Mouse (Mus musculus) embryonic stem cell, embryonic (primary cell): Measurements from ENCODE around the gene Hsph1.

Experiments
- CTCF ChIA-PET, 4 experiments: fragments of 300-600 bp in 2 of 4; fragments of 350-600 bp in 2 of 4; sonication (Branson Sonifier 250); formaldehyde crosslinking; loops; one replicate each; lab custom pipeline; 2022; ENCODE audit warnings: inconsistent platforms in 2 of 4; lab: Charles Lee
- POLR2A ChIA-PET, 4 experiments: fragments of 300-600 bp in 2 of 4; fragments of 350-600 bp in 2 of 4; sonication (Branson Sonifier 250); formaldehyde crosslinking; loops; one replicate each; lab custom pipeline; 2022; ENCODE audit warnings: antibody characterized with exemption in 4 of 4, inconsistent platforms in 1 of 4; lab: Charles Lee

Gene Hsph1

DNA sequence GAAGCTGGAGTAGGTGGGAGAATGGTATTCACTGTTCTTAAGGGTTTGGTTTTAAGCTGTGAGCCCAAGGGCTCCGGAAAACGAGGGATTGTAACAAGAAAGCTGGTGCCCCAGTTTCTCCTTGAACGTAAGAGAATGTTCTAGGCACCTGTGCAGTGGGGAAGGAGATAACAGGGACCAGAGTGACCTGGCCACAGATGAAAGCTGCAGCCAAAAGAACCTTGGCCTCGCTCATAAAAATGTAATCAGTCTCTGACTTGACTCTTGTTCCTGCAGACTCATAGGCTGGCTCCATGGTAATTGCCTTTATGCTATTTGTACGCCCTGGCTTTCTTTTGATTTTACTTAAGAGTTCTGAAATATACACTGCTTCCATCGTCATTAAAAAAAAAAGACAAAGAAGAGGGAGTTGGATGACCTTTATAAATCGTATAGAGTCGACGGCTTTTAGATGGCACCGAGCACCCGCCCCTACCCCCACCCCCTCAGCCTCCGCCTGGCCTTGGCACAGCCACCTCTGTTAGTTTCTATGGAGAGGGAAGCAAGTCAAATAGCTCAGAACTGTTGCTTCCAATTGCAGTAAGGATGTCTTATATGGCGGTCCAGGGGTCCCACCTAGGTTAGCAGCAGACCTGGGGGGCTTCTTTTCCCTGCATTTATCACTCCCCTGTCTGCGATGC, 13.5 kb upstream of the Hsph1 start:
- POLR2A ChIA-PET = interaction anchor here in 2 of 4 experiments (0.6 to 13.7 kb wide), 48 partner anchors 8 to 597 kb away, joined by 3 to 306 read pairs (median 4); partner anchors contain the start of genes B3glct (in 2 of the 2), Hsph1 (in 2 of the 2), Hmgb1 (in 1 of the 2) and Uspl1 (in 1 of the 2)
- CTCF ChIA-PET = interaction anchor here (0.6 to 1.5 kb wide), 12 partner anchors 8 to 388 kb away, joined by 3 to 6 read pairs (median 4); partner anchors contain the start of gene B3glct (in 2 of the 4)

- CTCF ChIA-PET = interaction anchor here (0.6 to 1.5 kb wide), 13 partner anchors 9 to 388 kb away, joined by 3 to 6 read pairs (median 4); partner anchors contain the start of gene B3glct (in 2 of the 4)
Measured at GRCm38 (mm10) chr5:149648895-149649406, 12.8 kb upstream of the Hsph1 start.

DNA sequence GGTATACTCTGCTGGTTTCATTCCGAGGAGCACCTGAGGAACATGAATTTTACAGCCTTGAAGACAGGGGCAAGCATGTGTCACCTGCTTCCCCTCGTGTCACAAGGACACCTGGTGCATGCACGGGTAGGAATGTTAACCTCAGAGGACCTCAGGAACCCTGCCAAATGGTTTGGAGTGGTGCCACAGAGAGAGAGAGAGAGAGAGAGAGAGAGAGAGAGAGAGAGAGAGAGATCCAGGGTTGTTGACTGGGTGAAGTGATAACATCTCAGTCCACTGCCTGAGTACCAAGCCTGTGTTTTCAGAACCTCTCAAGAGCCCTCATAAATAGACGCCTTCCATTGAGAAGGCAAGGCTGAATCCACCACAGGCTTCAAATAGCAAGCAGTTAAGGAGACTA, 12.0 kb upstream of the Hsph1 start:
- ChIA-PET POLR2A (interaction anchor here in 3 of 4 experiments (0.7 to 13.7 kb wide), 38 partner anchors 7 to 907 kb away, joined by 3 to 306 read pairs (median 4); partner anchors contain the start of genes B3glct (in 2 of the 3), Hsph1 (in 2 of the 3), Hmgb1 (in 1 of the 3) and Uspl1 (in 1 of the 3)), CTCF (interaction anchor here (0.6 to 1.5 kb wide), 7 partner anchors 10 to 168 kb away, joined by 3 to 6 read pairs (median 4); partner anchors contain the start of gene B3glct (in 1 of the 4))

More at GRCm38 (mm10) chr5:149648895-149649406, 12.8 kb upstream of the Hsph1 start:
- POLR2A ChIA-PET = interaction anchor here in 3 of 4 experiments (0.7 to 13.7 kb wide), 52 partner anchors 9 to 907 kb away, joined by 3 to 306 read pairs (median 4); partner anchors contain the start of genes B3glct (in 2 of the 3), Hsph1 (in 2 of the 3), Hmgb1 (in 1 of the 3) and Uspl1 (in 1 of the 3)

GRCm38 (mm10) chr5:149647367-149648115, 11.4 kb upstream of the Hsph1 start:
- ChIA-PET POLR2A (interaction anchor here in 2 of 4 experiments (0.6 to 13.7 kb wide), 24 partner anchors 8 to 1268 kb away, joined by 3 to 306 read pairs (median 5); partner anchors contain the start of genes Hsph1 (in 2 of the 2) and B3glct (in 1 of the 2)), CTCF (interaction anchor here in 3 of 4 experiments (0.6 to 1.1 kb wide), 4 partner anchors 10 to 429 kb away, joined by 3 to 4 read pairs (median 3); no protein-coding TSS in a partner anchor)

GRCm38 (mm10) chr5:149642783-149643509, 6.8 kb upstream of the Hsph1 start:
- ChIA-PET CTCF (interaction anchor here (0.6 to 1.8 kb wide), 7 partner anchors 11 to 380 kb away, joined by 3 to 7 read pairs (median 3); no protein-coding TSS in a partner anchor), POLR2A (interaction anchor here in 3 of 4 experiments (0.5 to 24.0 kb wide), 18 partner anchors 7 to 683 kb away, joined by 3 to 414 read pairs (median 4); no protein-coding TSS in a partner anchor)

DNA sequence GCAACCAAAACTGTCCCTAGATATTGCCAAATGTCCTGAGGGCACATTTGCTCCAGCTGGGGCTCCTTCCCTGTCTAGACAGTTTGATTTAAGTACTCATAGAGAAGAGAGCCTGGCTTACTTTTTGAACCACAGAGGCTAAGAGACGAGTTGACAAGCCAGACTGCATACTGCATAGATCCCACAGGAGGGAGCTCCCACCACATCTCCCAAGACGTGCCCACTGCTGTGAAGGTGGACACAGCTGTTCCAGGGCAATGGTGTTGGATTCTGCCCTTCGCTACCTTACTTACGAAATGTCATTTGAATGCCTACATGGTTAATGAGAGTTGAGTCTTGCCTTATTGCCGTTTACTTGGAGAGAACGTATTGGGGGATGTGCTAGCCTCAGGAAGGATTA, 6.2 kb upstream of the Hsph1 start:
- CTCF ChIA-PET = interaction anchor here in 3 of 4 experiments (0.6 to 1.8 kb wide), 6 partner anchors 10 to 159 kb away, joined by 3 to 6 read pairs (median 4); no protein-coding TSS in a partner anchor
- POLR2A ChIA-PET = interaction anchor here in 2 of 4 experiments (0.7 to 24.0 kb wide), 16 partner anchors 6 to 683 kb away, joined by 3 to 414 read pairs (median 8); no protein-coding TSS in a partner anchor

DNA sequence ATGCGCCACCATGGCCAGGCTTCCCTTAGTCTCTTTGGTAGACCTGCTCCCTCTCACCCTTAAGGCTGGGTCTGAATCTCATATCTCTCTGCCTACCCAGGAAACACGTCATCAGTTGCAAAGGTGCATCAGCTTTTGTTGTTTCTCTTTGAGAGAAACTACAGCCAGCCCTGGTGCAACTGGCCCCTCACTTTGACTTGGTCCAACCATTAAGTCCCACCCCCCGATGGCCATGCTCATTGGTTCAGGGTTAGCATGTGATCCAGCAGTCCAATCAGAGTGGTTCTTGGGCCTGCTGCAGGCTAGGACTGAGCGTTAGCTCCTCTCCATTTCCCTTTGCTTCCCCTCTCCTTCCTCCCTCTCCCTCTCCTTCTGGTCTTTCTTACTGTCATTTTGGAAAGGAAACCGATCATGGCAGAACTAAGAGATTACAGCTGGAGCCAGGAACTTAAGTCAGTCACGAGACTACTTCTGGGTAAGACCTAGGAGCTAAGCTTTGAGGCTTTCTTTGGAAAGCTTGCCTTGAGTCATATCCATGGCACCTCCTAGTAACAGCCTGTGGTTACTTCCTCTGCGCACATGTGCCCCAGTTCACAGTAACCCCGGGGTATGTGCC, 5.2 kb upstream of the Hsph1 start:
- ChIA-PET CTCF (interaction anchor here (0.5 to 1.8 kb wide), 11 partner anchors 16 to 61 kb away, joined by 3 to 7 read pairs (median 4); partner anchors contain the start of gene B3glct (in 2 of the 4)), POLR2A (interaction anchor here (0.5 to 24.0 kb wide), 38 partner anchors 7 to 682 kb away, joined by 3 to 414 read pairs (median 4); partner anchors contain the start of genes Hmgb1 (in 2 of the 4), Uspl1 (in 2 of the 4) and B3glct (in 1 of the 4))

DNA sequence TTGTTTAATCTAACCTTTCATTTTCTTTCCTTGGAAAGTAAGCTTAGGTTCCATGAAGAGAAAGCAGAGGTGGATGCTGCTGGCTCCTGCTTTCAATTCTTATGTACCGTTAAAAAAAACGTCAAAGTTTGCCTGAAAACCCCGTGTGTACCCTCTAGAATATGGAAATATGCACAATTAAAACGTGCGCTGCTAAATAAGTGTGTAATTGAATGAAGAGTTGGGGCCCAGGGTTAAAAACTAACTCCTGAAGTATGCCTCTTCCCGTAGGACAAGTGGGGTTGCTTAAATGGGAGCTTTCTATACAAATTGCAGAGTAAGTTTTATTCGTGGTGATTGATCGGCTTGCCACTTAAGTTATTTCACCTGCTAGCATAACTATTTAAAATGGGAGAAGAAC, 1.1 kb upstream of the Hsph1 start:
- POLR2A ChIA-PET = interaction anchor here in 3 of 4 experiments (0.6 to 24.0 kb wide), 22 partner anchors 11 to 1100 kb away, joined by 3 to 414 read pairs (median 4); no protein-coding TSS in a partner anchor
- CTCF ChIA-PET = interaction anchor here in 3 of 4 experiments (0.6 to 1.3 kb wide), 4 partner anchors 20 to 129 kb away, joined by 3 to 6 read pairs (median 5); partner anchors contain the start of gene B3glct (in 1 of the 3)

DNA sequence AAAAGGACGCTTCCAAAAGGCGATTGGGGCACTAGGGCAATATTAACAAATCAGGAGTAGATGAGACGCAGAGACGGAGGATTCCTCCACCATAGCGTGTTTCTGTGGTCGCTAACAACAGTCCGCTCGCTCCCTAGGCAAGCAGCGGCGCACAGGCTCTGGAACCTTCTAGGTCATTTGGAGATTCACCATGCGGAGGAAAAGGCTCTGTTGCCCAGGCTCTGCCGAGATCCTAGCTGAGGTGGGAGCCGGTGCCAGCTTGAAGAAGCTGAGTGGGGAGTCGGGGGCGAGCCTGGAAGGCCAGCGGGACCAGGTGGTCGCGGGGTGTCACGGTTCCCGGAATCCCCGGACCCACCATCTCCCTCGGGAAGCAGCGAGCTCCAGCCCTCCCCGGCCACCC, 620 bp downstream of the Hsph1 start:
- ChIA-PET POLR2A (interaction anchor here (0.6 to 24.0 kb wide), 37 partner anchors 8 to 1228 kb away, joined by 3 to 414 read pairs (median 4); partner anchors contain the start of genes B3glct (in 1 of the 4) and Uspl1 (in 1 of the 4)), CTCF (interaction anchor here in 3 of 4 experiments (0.6 to 1.1 kb wide), 3 partner anchors 13 to 106 kb away, joined by 3 to 4 read pairs (median 4); no protein-coding TSS in a partner anchor)

DNA sequence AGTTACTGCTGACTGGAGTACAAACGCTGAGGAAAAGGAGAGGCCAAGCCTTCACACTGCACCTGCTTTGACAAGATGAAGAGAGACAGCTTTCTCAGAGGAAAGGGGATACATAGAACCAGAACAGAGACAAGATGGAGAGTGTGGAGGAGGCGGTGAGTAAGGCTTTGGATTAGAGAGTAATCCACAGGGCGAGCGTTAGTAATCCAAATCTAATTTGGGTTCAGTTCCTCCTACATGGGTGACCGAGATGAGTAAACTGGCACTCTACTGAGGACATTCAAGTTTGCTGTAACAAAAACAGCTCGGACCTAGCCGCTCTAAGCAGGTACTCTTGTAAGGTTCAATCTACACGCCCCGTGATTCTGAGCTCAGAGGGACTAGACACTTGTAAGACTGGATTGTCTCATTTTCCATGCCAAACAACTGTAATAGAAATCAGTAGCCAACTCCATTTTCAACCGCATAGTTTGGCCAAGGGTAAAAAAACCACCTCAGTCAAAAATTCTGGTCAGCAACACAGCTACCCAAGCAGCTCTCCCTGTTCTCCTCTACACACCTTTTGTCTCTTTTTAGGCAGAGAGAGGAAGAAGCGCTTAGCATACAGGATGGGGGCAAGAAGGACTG, 1.7 kb downstream of the Hsph1 start:
- ChIA-PET POLR2A (interaction anchor here in 2 of 4 experiments (1.1 to 24.0 kb wide), 9 partner anchors 10 to 43 kb away, joined by 3 to 414 read pairs (median 51); partner anchors contain the start of gene B3glct (in 1 of the 2)), CTCF (no interaction called here)

- ChIA-PET CTCF (no interaction called here), POLR2A (interaction anchor here in 3 of 4 experiments (0.9 to 24.0 kb wide), 7 partner anchors 7 to 28 kb away, joined by 3 to 414 read pairs (median 25); partner anchors contain the start of gene Hsph1 (in 3 of the 3))
Measured at GRCm38 (mm10) chr5:149625547-149625946, 10.6 kb downstream of the Hsph1 start.

DNA sequence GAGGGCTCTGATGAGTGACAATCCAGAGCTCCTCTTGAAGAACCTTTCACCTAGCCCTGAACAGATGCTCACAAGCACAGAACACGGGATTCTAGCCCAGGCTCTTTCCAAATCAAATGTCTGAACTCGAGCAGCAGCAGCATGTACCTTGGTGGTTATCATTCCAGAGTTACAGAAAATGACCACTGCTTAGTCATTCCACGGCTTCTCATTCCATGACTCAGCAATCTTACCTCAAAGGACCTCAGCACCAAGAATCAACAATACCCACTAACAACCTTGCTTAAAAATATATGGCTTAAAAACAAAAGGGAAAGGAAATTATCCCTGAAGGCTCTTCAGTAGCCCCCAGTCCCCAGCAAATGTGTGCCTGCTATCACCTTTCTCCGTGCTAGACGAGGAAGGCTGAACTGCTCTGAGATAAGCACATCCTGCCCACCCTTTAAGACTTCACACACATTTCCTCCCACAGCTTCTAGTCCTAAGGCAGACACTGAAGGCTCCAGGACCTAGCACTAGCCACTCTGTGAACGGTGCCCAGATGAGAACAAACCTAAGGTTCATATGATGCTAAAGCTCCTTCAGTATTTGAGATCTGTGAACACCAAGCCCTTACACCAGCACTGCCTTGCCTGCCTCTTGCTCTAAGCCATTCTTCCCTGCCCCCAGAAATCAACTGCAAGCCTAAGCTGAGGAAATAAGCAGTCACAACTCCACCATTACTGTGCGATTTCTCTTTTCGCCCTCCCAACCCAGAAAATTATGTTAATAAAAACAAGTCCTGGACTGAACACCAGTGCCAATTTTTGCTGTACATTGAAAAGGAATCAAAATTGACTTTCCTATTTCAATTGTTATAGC, 12.1 kb downstream of the Hsph1 start:
- CTCF ChIA-PET = interaction anchor here in 3 of 4 experiments (0.5 to 0.9 kb wide), 3 partner anchors 16 to 579 kb away, joined by 3 read pairs; no protein-coding TSS in a partner anchor
- POLR2A ChIA-PET = interaction anchor here in 3 of 4 experiments (0.6 to 24.0 kb wide), 15 partner anchors 7 to 1174 kb away, joined by 3 to 414 read pairs (median 4); partner anchors contain the start of gene Hsph1 (in 2 of the 3)

- POLR2A ChIA-PET = interaction anchor here in 2 of 4 experiments (0.6 to 24.0 kb wide), 13 partner anchors 6 to 67 kb away, joined by 3 to 414 read pairs (median 5); partner anchors contain the start of gene Hsph1 (in 2 of the 2)
- CTCF ChIA-PET = interaction anchor here in 2 of 4 experiments (0.9 to 1.1 kb wide), 2 partner anchors 13 to 578 kb away, joined by 3 to 4 read pairs; partner anchors contain the start of gene Hsph1 (in 1 of the 2)
Measured at GRCm38 (mm10) chr5:149622644-149623043, 13.5 kb downstream of the Hsph1 start.

DNA sequence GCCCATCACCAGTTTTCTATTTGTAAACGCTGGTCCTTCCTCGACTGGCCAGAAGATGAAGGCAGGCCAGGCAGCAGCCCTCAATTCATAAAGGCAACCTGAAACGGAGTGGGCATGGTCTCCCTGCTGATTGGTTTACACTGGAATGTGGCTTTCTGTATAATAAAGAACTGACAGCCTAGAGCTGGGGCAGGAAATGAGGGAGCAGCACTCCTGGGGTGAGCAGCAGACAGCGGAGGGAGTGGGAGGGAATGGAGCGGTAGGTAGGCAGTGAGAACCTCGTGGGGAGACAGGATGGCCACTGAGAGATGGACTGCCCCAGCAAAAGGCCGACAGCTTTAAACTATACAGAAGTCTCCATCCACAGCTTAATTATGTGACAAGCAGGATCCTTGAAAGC, 14.0 kb downstream of the Hsph1 start:
- POLR2A ChIA-PET = interaction anchor here in 2 of 4 experiments (0.6 to 24.0 kb wide), 14 partner anchors 5 to 66 kb away, joined by 3 to 414 read pairs (median 4); partner anchors contain the start of gene Hsph1 (in 2 of the 2)
- CTCF ChIA-PET = interaction anchor here in 2 of 4 experiments (1.0 to 1.1 kb wide), 2 partner anchors 14 to 19 kb away, joined by 3 to 4 read pairs; partner anchors contain the start of gene Hsph1 (in 1 of the 2)
